Mouse (Mus musculus) testis, adult 2 months (tissue): Measurements from ENCODE around the gene Dhrs7.

Source experiments
- CTCF ChIP-seq: fragments of 200-500 bp; IDR thresholded peaks from 2 replicates; pipeline ENCODE4 v1.5.1; 2012; ENCODE audit warnings: low read depth, mild to moderate bottlenecking, inconsistent platforms, low read length, moderate library complexity; ENCODE audit not compliant: control insufficient read depth, insufficient read depth, insufficient replicate concordance
- POLR2A ChIP-seq: fragments of 200-500 bp; IDR thresholded peaks from 2 replicates; pipeline ENCODE4 v1.6.1; 2012; ENCODE audit warnings: low read depth, mild to moderate bottlenecking, inconsistent platforms, low read length, moderate library complexity; ENCODE audit not compliant: control insufficient read depth

GRCm38 (mm10) chr12:72693895-72694294, 29.2 kb upstream of the Dhrs7 start:
- no peak for TF ChIP-seq CTCF
- no peak for TF ChIP-seq POLR2A
